Mouse (Mus musculus) ES-Bruce4 (cell line): Measurements from ENCODE around the gene Kif16b.

ENCODE experiments used
- CTCF ChIP-seq: IDR thresholded peaks from one replicate; pipeline ENCODE4 v1.8.1; 2011; ENCODE audit warnings: low read depth, low read length
- EP300 ChIP-seq: IDR thresholded peaks from 2 replicates; pipeline ENCODE4 v1.6.1; 2011; ENCODE audit warnings: low read depth, low read length; ENCODE audit not compliant: insufficient read depth
- POLR2A ChIP-seq: IDR thresholded peaks from one replicate; pipeline ENCODE4 v1.8.1; 2011; ENCODE audit warnings: low read length; ENCODE audit not compliant: insufficient read depth

DNA sequence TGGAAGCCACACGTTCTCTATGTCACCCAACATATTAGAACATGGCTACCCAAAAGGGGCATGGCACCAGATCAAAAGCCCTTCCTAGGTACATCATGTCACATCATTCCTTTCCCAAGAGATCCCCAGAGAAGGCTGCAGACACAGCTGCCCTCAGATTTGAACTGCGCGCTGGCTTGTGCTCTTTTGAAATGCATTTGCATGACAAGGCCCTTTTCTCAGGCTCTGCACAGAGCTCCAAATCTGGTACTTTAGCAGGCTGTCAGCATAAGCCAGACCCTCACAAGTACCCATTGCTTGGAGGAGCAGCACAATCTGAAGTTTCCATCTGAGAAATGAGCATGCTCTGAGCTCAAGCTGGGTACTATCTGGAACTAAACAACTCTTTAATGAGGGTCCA is 165.6 kb downstream of the Kif16b start:
- TF ChIP-seq CTCF (no peak), EP300 (no peak), POLR2A (no peak)
